Mouse (Mus musculus) kidney, adult 11 months (tissue): ENCODE measurements at regions not wholly inside any gene's neighbourhood (a gene's known extent, or its start where the extent isn't known, plus 50 kb on each side); places are given as distances from the start of the nearest gene placed in this dataset.

Source experiments
- DNase-seq: peaks from one replicate; pipeline ENCODE4 v3.0.0; 2022

DNA sequence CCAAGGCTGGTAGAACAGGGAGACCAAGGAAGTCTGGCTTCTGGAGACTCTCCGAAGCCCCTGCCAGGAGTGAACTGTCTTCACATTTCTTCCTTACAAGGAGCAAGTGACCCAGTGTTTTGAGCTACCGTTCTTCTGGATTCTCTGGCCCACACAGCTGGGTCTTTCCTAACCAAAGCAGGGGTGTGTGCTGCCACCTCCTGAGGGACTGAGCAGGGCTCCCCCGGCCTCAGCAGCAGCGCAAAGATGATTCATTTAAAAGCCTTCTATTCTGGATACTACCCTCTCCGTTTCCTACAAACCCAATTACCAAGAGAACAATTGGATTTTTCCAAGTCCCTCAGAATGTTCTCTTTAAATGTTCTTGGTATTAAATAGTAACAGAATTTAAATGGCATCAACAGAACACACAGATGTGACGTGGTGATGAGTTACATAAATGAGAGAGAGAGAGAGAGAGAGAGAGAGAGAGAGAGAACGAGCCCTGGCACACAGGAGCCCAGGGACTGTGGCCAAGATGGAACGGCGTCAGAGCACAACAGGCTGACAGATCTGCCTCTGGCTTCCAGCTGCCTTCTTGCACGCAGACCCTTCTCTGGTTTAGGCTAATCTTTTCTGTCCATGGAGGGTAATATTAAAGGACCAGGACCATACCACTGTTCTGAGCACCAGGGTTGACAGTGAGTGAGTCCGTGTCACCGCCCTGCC, 191.6 kb downstream of the Agtpbp1 start:
- no peak for DNase-seq

DNA sequence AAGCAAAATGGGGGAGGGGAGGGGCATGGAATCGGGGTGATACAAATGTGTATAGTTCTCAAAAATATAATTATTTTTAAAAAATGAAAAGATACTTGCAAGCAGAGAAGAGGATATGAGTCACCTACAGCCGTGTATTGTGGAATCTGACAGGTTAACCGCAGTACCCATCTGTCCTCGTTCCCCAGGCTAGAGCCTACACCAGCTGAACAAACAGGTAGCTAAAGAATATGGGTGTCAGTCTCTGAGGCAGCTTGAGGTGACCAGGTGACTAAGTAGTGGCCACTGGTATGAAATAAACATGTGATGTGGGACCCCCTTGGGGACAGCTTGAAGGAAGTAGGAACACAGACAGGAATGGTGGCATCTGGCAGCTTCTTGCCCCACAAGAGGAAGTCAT, 192.2 kb downstream of the Agtpbp1 start:
- no peak for DNase-seq

DNA sequence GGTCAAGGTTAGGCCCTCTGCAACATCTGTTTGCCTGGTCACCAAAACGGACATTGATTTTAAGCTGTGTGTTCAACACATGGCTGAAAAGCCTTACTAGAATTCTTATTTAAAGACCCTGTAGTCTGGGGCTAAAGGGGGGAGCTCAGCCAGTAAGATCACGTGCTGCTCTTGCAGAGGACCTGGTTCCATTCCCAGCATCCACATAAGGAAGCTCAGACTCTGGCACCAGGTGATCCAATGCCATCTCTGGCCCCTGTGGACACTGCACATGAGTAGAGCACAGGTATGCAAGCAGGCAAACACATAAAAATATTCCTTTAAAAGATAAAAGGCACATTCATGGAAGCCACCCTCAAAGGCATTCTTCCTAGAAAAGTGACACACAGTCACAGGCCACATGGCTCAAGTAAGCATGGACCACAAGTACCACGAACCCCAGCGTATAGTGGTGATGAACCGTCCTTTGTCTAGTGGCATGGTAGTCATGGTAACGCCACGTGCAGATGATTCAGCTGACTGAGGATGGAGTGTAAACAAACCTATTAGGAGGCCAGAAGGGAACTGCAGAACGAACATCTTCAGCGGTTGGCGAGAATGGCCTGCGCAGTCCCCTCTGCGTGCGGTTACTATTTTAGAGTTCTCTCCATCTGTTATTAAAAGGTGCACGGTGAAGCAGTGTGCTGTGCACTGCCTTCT, 197.3 kb downstream of the Agtpbp1 start:
- no peak for DNase-seq

DNA sequence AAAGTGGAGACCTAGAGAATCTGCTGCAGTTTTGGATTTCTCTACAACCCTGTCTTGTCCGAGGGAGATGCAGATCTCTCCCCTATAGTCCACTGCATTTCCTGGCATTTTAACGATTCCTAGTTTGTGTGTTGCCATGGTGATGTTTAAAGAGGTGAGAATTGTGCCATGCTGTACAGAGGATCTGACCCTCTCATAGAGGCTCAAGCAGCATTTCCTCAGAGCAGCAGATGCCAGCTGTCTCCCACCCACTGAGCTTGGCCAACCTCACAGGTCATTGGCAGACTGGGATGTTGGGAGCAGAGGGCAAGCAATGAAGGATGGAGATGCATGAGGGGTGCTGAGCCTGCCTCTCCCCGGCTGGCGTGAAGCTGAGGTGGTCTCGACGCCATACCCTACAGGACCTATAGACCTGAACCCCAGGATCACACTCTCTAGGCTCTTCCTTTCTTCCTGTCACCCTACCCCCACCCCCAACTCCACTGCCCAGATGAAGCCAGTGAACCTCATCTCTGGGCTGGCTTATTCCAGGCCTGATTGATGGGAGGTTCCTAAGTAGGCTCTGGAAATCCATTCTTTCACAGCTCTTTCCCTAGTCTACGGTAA, 198.0 kb downstream of the Agtpbp1 start:
- no peak for DNase-seq

DNA sequence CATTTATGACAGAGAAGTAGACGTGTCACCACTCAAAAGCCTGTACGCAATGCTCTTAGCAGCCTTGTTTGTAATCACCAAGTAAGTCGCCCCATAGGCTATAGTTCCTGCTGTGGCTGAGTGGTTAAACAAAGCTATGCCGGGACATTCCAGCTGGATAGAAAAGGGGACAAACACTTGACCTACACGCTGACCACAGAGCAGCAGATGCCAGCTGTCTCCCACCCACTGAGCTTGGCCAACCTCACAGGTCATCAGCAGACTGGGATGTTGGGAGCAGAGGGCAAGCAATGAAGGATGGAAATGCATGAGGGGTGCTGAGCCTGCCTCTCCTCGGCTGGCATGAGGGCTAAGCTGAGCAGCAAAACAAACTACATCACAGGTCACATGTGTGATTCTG, 199.2 kb downstream of the Agtpbp1 start:
- DNase-seq = no peak

DNA sequence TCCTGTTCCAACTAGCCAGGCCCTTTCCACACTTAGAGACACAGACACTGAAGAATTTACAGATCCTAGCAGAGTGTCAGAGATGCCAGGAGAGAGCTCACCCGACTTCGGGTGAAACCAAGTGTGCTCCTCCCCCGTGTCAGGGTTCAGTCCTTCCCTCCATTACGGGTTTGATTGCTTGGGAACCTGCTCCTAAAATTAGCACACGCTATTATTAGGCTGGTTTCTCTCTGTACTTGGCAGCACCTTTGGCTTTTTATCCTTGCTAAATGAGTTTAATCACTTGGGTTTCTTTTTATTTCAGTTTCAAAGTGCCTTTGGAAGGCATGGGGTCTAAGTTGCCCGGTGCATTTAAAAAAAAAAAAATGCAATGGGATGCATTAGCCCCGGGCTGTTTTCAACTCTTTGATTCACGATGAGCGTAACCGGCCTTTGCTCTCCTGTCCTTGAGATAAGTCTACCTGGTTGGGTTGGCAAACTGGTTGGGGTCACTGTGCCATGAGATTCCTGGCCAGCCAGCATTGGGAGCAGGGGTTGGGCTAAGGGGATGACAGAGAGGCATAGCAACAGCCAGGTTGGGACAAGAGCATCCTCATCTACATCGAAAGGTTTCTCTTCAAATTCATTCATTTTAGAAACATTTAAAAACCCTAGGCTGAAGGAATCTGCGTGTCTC, 214.7 kb downstream of the Agtpbp1 start:
- DNase-seq = no peak

DNA sequence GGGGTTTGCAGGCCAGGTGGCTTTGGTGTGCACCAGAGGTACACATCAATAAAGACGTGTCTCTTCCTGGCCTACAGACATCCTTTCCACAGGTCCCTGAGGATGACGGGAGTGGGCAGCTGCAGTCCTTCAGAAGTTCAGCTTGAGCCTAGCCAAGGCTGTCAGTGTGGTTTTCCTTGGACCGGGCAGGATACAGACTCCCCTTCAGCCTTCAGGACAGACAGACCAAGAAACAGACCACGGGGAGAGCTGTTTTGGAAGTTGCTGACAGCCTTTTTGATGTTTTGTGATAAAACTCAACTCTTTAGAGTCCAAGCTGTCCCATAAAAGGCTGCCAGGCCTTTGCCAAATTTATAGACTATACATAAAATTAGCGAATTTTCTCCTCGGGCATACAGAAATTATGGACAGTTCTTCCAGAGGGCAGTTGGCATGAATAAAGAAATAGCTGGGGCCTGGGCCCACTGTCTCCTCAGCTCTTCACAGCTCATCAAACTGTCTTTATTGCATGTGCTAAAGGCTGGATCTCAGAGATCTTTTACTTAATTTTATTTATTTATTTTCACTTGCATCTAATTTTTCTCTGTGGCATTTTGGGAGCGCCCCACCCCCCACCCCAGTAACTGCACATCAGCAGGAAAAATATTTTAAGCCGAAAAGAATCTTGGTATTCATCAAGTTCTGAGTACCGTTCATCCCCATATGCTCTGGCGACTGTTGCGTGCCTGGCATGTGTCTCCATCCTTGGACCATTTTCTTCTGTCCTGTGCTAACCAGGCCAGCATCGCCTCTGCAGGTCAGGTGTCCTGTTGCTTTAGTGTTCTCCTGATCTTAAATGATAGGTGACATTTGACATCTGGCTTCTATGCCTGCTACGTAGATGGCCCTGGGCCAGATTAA, 216.2 kb downstream of the Agtpbp1 start:
- no peak for DNase-seq

DNA sequence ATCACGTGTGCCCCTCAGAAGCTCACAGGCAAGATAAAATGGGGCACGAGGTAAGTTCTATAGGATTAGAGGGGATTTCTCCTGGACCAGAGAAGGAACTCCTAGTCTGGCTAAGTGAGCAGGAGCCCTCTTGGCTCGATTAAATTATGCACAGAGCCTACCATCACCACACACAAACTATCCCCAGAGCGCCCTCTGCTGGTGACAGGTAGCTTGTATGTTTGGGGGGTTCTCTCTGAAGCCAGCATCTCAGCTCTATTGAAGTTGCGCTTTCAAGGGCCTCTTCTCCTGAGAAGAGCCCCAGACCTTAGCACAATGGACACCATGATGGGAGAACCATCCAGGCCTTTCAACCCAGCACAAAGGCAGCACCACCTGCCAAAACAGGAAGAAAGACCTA, 219.6 kb downstream of the Agtpbp1 start:
- DNase-seq = peak; percentile 16

DNA sequence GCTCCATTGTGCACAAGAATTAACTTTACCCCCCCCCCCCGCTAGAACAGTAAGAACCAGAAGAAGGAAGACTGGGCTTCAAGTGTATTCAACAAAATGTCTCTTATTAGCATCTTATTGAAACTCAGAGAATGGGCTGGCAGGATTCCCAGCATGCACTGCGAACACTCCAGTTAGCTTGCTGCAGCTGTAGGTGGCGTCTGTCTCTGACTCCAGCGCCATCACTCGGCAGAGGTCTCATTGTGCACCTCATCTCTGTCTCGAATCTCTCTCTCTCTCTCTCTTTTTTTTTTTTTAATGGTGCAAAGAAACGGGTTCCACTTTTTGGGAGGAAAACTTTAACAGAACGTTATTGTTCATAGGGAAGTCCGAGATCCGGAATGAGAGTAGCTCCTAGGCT, 221.6 kb downstream of the Agtpbp1 start:
- DNase-seq = no peak

DNA sequence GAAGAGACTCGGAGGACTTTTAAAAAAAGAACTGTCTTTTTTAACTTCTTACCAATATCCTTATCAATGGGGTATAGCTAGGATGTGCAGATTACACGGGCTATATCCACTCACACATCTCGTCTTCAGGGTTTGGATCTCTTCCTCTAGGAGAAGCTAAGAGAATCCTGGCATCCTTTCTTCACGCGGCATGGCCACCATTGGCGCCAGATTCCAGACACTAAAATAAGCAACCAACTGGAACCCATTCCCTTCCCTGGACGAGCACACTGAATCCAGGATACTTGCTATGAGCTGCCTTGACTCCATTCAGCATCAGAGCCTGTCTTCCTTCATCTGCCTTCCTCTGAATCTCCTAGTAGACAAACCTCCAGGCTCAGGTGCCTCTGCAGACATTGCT, 223.7 kb downstream of the Agtpbp1 start:
- DNase-seq = no peak

DNA sequence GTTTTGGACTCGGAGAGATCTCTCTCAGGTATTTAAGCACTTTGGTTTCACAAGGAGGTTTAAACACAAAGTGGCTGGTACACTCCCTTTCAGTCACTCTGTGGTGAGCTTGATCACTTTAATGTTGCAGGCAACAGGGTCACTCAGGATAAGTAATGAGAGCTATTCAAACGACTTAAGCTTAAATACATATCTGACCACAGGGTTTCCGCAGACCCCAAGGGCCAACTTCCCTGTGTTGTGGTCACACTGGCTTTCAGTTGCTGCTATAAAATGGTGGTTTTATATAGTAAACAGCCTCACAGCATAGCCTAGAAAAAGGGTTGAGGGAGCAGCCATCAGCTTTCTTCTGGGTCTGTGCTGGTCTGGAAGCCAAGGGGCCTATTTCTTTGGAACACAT, 225.0 kb downstream of the Agtpbp1 start:
- no peak for DNase-seq

DNA sequence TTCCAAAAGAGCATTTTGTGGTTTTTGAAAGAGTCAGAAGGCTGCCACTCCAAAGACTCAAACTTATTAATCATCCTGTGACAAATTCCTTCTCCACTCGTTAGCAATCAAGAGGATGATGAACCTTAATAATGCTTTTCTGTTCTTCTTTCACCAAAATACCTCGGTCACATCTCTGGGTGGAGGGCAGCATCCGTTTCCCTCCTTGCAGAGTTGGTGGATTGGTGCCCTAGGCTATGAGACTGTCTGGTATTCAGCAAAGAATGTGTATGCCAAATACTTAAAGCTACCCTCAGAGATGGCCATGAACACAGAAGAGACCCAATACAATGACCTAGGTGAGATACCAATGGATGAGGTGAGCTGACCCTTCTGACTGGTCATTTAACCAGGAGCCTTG, 226.6 kb downstream of the Agtpbp1 start:
- DNase-seq = no peak

DNA sequence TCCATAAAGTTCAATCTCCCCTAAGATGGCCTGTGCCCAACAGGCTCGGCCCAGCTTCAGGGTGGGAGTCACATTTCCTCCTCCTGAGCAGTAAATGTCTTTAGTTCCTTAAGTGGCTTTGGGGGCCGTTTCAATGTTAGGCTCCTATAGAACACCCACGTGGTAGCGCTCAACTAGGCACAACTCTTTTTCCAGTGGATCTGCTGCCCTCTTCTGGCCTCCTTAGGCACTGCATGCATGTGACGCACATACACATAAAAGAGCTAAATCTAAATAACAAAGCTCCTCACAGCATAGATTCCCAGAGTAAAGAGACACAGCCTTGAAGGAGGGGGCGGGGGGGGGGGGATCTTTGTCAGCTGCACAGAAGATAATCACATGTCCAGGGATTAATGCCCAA, 233.6 kb downstream of the Agtpbp1 start:
- DNase-seq = no peak

DNA sequence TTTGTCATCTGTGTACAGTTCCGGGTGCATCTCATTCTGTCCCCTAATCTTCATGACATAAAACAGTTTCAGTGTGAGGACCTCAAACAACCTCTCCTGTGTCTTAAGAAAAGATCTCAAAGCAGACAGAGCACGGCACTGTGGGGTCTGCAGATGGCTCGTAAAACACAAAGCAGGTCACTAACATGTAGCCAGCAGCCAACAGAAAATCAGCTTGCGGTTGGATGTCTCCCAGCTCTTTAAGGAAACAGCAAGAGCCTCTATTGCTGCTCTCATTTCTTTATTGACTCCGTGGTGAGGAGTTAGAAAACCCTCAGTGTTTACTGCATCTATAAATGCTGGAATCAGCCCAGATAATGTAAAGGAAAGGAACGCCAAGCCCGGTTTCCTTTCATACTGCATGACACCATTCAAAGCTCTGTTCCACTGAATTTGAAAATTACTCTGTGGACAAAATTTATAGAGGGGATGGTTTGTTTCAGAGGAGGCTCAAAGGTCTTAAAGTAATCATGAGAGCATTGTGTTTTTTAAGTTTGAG, 234.3 kb downstream of the Agtpbp1 start:
- no peak for DNase-seq

DNA sequence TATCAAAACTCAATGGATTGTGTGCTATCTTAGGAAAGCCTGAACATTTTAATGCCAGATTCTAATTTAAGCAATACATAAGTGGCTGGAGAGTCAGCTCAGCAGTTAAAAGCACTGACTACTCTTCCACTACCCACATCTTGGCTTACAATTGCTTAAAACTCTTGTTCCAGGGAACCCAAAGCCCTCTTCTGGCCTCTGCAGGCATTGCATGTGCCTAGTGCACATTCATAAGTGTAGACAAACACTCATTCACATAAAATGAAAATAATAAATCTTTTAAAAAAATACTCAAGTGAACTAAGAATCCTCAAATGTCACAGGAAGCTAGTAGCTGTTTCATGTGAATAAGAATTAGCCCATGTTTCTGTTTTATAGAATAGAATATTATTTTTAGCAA, 236.5 kb downstream of the Agtpbp1 start:
- no peak for DNase-seq

DNA sequence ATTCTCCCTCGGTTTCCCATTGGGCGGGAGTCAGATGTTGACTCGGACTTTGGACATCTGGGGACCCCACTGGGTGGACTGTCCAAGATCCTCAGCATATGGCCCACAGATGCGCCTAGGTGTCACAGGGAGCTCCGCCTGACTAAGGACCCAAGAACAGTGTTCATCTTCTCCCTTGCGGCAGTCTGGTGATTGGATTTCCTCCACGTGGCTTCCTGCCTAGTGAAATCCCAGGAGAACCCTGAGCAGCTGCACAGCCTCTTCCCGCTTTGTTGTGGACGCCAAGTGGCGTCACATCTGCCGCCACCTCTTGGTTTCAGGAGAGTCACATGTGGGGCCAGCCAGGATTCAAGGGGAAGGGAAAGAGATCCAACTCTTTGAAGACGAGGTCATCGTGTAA, 243.2 kb downstream of the Agtpbp1 start:
- no peak for DNase-seq

DNA sequence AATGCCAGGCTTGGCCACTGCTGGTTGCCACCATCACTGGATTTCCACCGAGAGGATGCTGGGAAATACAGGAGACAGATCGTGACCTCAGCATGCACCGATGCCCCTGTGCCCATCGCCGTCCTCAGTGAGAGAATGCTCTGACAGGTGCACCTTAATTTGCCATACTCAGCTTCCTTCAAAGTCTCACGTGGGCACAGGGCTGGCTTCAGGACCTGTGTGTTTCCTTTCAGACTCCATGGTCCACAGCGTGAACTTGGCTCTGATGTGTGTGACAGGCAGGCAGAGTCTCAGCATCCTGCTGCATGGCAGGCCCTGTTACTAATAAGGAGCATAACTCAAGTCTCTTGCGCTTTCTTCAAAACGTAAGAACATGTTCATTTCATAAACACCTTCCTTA, 246.6 kb downstream of the Agtpbp1 start:
- DNase-seq = no peak

DNA sequence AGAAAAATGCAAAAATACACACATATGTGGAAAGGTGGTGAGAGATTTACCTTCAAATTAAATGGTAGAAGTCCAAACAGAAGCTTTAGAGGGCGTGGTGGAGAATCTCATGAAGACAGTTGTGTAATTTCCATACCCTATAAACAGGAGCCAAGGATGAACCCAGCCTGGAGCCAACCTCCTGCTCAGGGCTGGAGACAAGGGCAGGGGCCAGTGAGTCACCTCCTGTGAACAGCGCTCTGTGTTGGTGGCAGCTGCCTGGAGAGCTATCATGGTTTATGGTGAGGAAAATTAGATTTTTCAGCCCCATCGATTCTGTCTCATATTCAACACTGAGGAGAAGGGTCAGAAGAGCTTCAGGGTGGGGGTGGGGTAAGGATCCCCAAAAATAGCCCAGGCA, 261.1 kb downstream of the Agtpbp1 start:
- no peak for DNase-seq

DNA sequence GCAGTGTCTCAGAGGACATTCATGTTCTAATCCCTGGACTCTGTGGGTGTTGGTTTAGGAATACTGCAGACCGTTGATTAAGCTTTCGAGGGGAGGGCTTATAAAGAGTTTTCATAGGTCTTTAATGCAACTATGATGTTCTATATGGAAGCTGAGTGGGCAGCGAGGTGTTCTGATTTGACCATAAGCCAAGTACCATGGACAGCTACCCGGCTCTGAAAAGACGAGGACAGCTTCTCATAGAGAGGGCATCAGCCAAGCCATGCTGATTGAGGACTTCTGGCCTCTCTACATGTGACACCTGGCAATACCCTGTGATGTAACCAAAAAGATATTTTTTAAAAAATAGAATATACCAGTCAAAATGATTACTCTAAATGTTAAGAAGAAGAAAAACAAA, 261.6 kb downstream of the Agtpbp1 start:
- DNase-seq = no peak

DNA sequence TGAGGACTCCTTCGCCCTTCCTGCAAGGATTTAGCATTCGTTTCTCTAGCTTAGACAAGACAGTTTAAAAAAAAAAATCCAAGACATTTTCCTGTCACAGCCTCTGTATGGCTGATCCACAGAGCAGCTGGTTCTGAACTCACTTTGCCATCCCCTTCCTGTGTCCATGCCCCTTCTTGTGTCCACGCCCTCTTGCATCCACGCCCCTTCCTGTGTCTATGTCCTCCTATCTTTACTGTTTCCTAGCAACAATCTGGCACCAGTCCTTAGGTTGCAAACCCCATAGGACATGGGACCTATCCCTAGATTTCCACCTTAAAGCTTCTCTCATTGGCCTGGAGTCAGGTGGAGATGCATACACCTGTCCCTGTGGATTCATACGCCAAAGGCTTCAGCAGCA, 264.8 kb downstream of the Agtpbp1 start:
- DNase-seq = no peak

DNA sequence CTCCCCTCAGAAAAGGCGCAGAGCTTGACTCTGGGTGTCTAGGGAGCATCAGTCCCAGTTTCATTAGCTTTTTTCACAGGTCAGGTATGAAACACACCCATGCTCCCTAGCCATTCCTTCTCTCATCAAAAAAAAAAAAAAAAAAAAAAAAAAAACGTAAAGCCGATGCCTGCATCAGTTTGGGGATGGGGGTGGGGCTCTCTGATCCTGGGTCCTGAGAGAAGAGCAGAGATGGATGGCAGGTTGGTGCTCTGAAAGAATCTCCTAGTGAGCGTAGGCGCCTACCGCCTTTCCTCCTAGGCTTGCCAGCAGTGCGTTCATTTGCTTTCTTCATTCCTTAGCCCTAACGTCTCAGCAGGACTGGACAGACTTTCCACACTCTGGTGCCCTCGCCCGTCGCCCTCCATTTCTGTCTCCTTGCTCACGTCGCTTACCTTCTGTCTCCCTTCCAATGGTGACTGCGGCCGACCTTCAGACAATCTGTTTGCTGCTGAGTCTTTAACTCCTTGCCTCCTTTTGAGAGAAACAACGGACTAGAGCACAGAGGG, 267.5 kb downstream of the Agtpbp1 start:
- DNase-seq = no peak

DNA sequence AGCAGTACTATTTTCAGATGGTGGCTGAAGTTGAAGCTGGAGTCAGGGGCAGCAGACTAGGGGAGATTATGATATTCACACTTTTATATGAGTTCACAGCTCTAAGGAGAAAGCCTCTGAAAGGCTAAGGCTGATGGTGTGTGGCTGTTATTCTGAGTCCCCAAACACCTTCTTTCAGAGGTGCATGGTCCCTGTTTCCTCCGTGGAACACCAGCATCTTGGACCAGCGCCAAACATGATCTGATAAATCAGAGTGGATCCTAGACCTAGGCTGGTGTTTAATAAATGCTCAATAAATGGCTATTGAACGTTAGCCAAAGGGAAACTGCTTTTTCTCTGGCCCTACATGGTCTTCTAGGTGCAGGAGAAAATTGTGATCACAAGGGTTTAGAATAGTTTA, 269.2 kb downstream of the Agtpbp1 start:
- no peak for DNase-seq
